Mouse (Mus musculus) small intestine, adult 2 months (tissue): ENCODE results near the gene Etv1.

Experiments
- CTCF ChIP-seq: fragments of 200-500 bp; IDR thresholded peaks from 2 replicates; pipeline ENCODE4 v1.5.1; 2012; ENCODE audit warnings: low read depth, mild to moderate bottlenecking, control low read depth, inconsistent platforms, low read length, moderate library complexity, mixed read lengths; ENCODE audit not compliant: insufficient replicate concordance, insufficient read length; ENCODE audit errors: extremely low read depth
- POLR2A ChIP-seq: fragments of 200-500 bp; IDR thresholded peaks from 2 replicates; pipeline ENCODE4 v1.6.1; 2012; ENCODE audit warnings: low read depth, mild to moderate bottlenecking, control low read depth, inconsistent platforms, low read length, moderate library complexity

DNA sequence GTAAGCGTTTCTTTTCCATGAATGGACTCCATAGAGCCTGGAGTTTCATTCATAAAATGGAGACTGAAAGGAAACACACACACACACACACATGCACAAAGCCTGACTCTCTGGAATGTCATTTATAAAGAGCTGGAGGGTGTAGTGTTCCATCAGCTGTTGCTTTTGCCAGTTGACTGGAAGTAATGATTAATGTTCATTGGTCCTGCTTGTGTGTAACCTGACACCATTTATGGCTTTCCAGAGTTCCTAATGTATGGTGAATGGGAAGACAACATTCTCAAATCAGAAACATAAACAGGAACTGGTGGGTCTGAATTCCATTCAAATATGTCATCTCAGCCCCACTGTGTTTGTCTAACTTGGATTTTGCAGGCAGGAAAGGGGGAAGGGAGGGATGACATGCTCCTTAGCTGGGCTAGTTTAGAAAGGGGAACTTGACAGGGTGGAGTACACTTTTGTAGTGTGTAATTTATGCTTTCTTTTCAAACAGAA is 64.7 kb downstream of the Etv1 start:
- TF ChIP-seq POLR2A, result no peak
- TF ChIP-seq CTCF, result no peak
